Mouse (Mus musculus): Measurements from ENCODE around the gene Mgst2. TPM values are rescaled to one million over a fixed set of nuclear protein-coding genes. Genes with fewer than 3 reads are reported as not detected.

Mgst2 gene
- polyA plus RNA-seq, 1 experiment from 2014 or later, result not detected

DNA sequence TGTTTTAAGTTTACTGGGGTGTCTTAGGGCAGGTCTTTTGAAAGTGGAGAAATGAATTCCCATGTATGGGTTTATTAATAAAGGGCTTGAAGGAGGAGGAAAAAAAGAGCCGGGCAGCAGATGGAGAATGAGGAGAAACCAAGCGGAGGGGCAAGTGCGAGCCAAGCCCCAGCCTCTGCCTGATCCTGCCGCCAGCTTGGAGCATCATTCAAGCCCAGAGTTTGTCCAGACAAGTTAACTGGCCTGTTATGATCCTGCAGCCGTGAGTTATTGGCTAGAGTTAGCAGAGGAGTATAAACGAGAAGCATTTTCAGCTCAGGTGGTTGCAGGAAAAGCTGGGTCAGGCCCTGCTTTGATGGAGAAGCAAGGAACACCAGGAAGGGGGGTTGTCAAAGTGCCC lies 26.2 kb downstream of the Mgst2 start:
- no peaks in the 10 kb centered on the region for H3K4me1 ChIP-seq (ENCODE audit: control insufficient read depth, insufficient read depth, low read length)

DNA sequence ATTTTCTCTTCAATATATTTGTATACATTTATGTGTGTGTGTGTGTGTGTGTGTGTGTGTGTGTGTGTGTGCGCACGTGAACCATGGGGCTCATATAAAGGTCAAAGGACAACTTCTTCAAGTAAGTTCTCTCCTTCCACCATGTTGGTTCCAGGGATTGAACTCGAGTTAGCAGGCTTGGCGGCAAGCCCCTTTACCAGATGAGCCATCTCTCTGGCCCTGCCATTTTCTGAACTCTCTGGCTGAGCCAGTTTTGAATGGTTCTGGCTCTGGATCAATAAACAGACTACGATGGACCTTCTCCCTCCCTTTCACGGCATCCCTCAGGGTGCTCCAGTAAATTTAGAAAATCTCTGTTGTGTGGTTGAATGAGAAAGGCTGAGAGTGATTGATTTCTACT lies 26.6 kb downstream of the Mgst2 start:
- no peak overlapping the region for H3K4me2 ChIP-seq (ENCODE audit: low read length)
- no peak overlapping the region for H3K9ac ChIP-seq (ENCODE audit: low read length)
- no peaks in the 10 kb centered on the region for H3K27me3 ChIP-seq (replicated peaks; ENCODE audit: control insufficient read depth, insufficient read depth, low read length)
- WGBS, result 87% methylated on average over 6 of the region's 6 CpGs
- H3K36me3 ChIP-seq (ENCODE audit: control insufficient read depth, insufficient read depth, low read length), result peaks cover 23% of the 10 kb centered on the region
- DNase-seq (ENCODE audit: low spot score), result no peak
- H3K27ac ChIP-seq (ENCODE audit: low read depth, low read length), result no peak overlapping the region
- no peaks in the 10 kb centered on the region for H3K4me1 ChIP-seq (ENCODE audit: control insufficient read depth, insufficient read depth, low read length)
- ATAC-seq, result no peak
- no peak overlapping the region for H3K4me3 ChIP-seq (ENCODE audit: low read depth, low read length)
- H3K9me3 ChIP-seq (replicated peaks; ENCODE audit: control insufficient read depth, low read length), result no peaks in the 10 kb centered on the region

More for the DNA sequence above, 26.2 kb downstream of the Mgst2 start:
- Histone ChIP-seq H3K27me3 (replicated peaks; ENCODE audit: control insufficient read depth, insufficient read depth, low read length) (no peaks in the 10 kb centered on the region), H3K27ac (ENCODE audit: low read depth, low read length) (no peak overlapping the region), H3K36me3 (ENCODE audit: control insufficient read depth, insufficient read depth, low read length) (peaks cover 23% of the 10 kb centered on the region), H3K4me2 (ENCODE audit: low read length) (no peak overlapping the region), H3K4me3 (ENCODE audit: low read depth, low read length) (no peak overlapping the region), H3K9me3 (replicated peaks; ENCODE audit: control insufficient read depth, low read length) (no peaks in the 10 kb centered on the region), H3K9ac (ENCODE audit: low read length) (no peak overlapping the region)
- ATAC-seq (no peak), DNase-seq (ENCODE audit: low spot score) (no peak)
- WGBS, result 86% methylated on average over 6 of the region's 6 CpGs

DNA sequence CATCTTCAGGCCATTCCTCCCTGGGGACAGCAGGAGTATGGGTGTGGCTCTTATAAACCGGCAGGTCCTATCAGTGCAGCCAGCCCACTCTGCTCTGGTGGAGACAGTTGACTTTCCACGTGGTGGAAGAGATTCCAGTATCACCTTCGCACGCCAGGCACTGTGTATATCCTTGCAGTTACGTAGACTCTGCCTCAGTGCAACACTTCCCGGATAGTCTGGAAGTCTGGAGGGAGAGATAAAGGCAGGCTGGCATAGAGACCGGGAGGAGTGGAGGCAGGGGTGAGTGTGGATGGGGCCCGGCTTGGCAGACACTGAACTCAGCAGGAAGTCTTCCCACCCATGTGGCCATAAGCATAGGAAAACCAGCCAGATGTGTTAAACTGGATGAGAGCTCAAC lies 28.6 kb downstream of the Mgst2 start:
- 93% methylated on average over 8 of the region's 8 CpGs for WGBS
- no peak for DNase-seq (ENCODE audit: low spot score)
- Histone ChIP-seq H3K4me3 (ENCODE audit: low read depth, low read length) (no peak overlapping the region), H3K36me3 (ENCODE audit: control insufficient read depth, insufficient read depth, low read length) (peaks cover 23% of the 10 kb centered on the region), H3K4me2 (ENCODE audit: low read length) (no peak overlapping the region), H3K27ac (ENCODE audit: low read depth, low read length) (no peak overlapping the region), H3K4me1 (ENCODE audit: control insufficient read depth, insufficient read depth, low read length) (no peaks in the 10 kb centered on the region), H3K27me3 (replicated peaks; ENCODE audit: control insufficient read depth, insufficient read depth, low read length) (no peaks in the 10 kb centered on the region), H3K9ac (ENCODE audit: low read length) (no peak overlapping the region), H3K9me3 (replicated peaks; ENCODE audit: control insufficient read depth, low read length) (no peaks in the 10 kb centered on the region)
- no peak for ATAC-seq

DNA sequence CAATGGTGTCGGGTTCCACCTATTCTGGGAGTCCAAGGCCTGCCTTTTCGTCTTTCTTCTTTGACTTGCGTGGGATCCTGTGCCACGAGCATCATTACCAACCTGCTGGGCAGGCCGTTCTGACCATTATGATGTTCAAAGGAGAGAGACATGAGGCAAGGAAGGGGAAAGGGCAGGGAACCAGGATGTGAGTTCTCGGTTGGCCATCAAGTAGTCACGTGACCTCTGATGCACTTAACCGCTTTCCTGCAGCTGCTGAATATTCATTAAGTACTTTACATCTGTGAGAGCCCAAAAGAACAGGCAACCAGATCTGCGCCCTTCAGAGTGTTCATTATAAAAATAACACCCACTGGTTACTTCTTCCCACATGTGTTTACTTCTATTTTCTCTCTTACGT lies 33.0 kb downstream of the Mgst2 start:
- 70% methylated on average over 10 of the region's 10 CpGs for WGBS
- Histone ChIP-seq H3K27ac (ENCODE audit: low read depth, low read length) (no peak overlapping the region), H3K4me2 (ENCODE audit: low read length) (no peak overlapping the region), H3K27me3 (replicated peaks; ENCODE audit: control insufficient read depth, insufficient read depth, low read length) (no peaks in the 10 kb centered on the region), H3K9ac (ENCODE audit: low read length) (no peak overlapping the region), H3K9me3 (replicated peaks; ENCODE audit: control insufficient read depth, low read length) (no peaks in the 10 kb centered on the region), H3K4me1 (ENCODE audit: control insufficient read depth, insufficient read depth, low read length) (no peaks in the 10 kb centered on the region), H3K4me3 (ENCODE audit: low read depth, low read length) (no peak overlapping the region), H3K36me3 (ENCODE audit: control insufficient read depth, insufficient read depth, low read length) (peaks cover 22% of the 10 kb centered on the region)
- DNase-seq (ENCODE audit: low spot score) (no peak), ATAC-seq (no peak)

DNA sequence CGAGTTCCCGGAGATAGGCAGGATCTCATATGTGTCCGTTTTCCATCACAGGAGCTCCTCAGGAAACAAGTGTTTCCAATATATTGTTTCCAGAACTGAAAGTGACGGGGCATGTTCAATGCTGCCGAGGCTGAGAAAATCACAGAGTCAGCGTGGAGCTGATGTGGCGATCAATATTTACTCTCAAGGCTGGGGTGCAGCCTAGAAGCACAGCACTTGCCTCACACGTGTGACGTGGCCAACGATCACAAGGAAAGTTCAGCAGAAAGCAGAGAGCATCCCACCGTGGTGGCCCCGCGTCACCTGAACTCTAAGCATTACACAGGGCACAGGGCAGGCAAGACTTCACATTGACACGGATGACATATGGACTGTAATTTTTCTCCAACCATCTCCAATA lies 34.4 kb downstream of the Mgst2 start:
- Histone ChIP-seq H3K27ac (ENCODE audit: low read depth, low read length) (no peak overlapping the region), H3K4me1 (ENCODE audit: control insufficient read depth, insufficient read depth, low read length) (no peaks in the 10 kb centered on the region), H3K9ac (ENCODE audit: low read length) (no peak overlapping the region), H3K27me3 (replicated peaks; ENCODE audit: control insufficient read depth, insufficient read depth, low read length) (no peaks in the 10 kb centered on the region), H3K9me3 (replicated peaks; ENCODE audit: control insufficient read depth, low read length) (no peaks in the 10 kb centered on the region), H3K4me2 (ENCODE audit: low read length) (no peak overlapping the region), H3K4me3 (ENCODE audit: low read depth, low read length) (no peak overlapping the region), H3K36me3 (ENCODE audit: control insufficient read depth, insufficient read depth, low read length) (peaks cover 10% of the 10 kb centered on the region)
- DNase-seq (ENCODE audit: low spot score) (no peak), ATAC-seq (no peak)
- WGBS, result 94% methylated on average over 14 of the region's 14 CpGs

DNA sequence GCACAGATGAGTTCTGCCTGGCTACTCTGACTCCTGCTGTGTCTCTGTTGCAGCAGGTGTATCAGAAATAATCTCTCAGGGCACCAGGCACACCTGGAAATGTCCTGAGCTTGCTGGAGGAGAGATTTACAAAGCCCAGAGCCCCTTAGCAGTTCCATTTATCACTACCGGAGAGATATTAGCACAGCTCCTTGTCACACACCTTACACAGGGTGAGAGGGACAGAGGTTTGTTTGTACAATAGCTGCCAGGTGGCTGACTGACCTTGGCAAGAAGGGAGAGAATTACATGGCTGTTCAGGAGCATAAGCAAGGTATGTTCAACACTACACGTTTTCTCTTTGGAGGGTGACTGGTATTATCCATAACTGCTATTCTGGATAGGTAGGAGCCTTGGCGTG lies 35.6 kb downstream of the Mgst2 start:
- DNase-seq (ENCODE audit: low spot score), result no peak
- Histone ChIP-seq H3K4me2 (ENCODE audit: low read length) (no peak overlapping the region), H3K9ac (ENCODE audit: low read length) (no peak overlapping the region), H3K36me3 (ENCODE audit: control insufficient read depth, insufficient read depth, low read length) (no peaks in the 10 kb centered on the region), H3K27ac (ENCODE audit: low read depth, low read length) (no peak overlapping the region), H3K4me1 (ENCODE audit: control insufficient read depth, insufficient read depth, low read length) (peaks cover 7% of the 10 kb centered on the region), H3K4me3 (ENCODE audit: low read depth, low read length) (no peak overlapping the region), H3K27me3 (replicated peaks; ENCODE audit: control insufficient read depth, insufficient read depth, low read length) (no peaks in the 10 kb centered on the region), H3K9me3 (replicated peaks; ENCODE audit: control insufficient read depth, low read length) (no peaks in the 10 kb centered on the region)
- ATAC-seq, result no peak
- 98% methylated on average over 3 of the region's 3 CpGs for WGBS

DNA sequence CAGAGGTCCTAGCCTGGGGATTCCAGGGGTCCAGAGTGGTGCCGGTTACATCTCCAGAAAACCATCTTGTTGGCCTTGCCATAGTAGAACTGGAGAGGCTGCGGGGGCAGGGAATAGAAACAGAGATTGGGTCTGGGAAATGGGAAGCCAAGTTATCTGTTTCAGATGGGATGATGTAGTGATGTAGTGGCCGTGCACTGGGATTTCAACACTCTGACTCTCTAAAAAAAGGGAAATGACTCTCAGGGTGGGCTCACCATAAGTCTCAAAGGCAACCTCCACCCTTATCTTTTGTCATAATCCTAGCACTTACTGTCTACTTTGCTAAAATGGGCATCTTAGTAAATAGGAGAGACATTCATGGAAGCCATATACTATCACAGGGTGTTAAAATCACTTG lies 37.8 kb downstream of the Mgst2 start:
- H3K36me3 ChIP-seq (ENCODE audit: control insufficient read depth, insufficient read depth, low read length), result no peaks in the 10 kb centered on the region
- H3K27me3 ChIP-seq (replicated peaks; ENCODE audit: control insufficient read depth, insufficient read depth, low read length), result no peaks in the 10 kb centered on the region
- no peak overlapping the region for H3K4me3 ChIP-seq (ENCODE audit: low read depth, low read length)
- H3K9me3 ChIP-seq (replicated peaks; ENCODE audit: control insufficient read depth, low read length), result no peaks in the 10 kb centered on the region
- no peak overlapping the region for H3K4me2 ChIP-seq (ENCODE audit: low read length)
- no peak overlapping the region for H3K27ac ChIP-seq (ENCODE audit: low read depth, low read length)
- peaks cover 21% of the 10 kb centered on the region for H3K4me1 ChIP-seq (ENCODE audit: control insufficient read depth, insufficient read depth, low read length)
- DNase-seq (ENCODE audit: low spot score) (no peak), ATAC-seq (no peak)
- no peak overlapping the region for H3K9ac ChIP-seq (ENCODE audit: low read length)
- WGBS, result 93% methylated on average over 3 of the region's 3 CpGs

DNA sequence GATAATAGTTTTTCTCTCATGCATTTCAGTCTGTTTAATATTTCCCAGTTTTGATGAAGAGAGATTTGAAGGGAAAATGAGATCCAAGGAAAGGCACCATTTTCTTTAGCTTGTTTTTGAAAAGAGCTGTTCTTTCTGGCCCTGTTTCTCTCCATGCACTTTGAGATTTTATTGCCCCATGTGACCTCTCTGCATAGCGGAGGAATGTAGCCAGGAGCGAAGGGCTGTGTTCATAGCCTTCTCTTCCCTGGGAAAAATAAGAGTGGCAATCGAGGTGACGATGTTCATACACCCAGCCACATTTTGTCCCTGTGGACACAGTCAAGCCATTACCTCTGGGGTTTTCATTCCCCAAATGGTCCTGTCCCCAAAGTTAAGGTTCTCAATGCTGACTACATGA lies 40.0 kb downstream of the Mgst2 start:
- Histone ChIP-seq H3K36me3 (ENCODE audit: control insufficient read depth, insufficient read depth, low read length) (no peaks in the 10 kb centered on the region), H3K27me3 (replicated peaks; ENCODE audit: control insufficient read depth, insufficient read depth, low read length) (no peaks in the 10 kb centered on the region), H3K27ac (ENCODE audit: low read depth, low read length) (peak overlapping the region; percentile 91; the same call in 1 of the 2 replicates), H3K4me3 (ENCODE audit: low read depth, low read length) (no peak overlapping the region), H3K4me1 (ENCODE audit: control insufficient read depth, insufficient read depth, low read length) (peaks cover 21% of the 10 kb centered on the region), H3K9me3 (replicated peaks; ENCODE audit: control insufficient read depth, low read length) (no peaks in the 10 kb centered on the region), H3K4me2 (ENCODE audit: low read length) (peak overlapping the region; percentile 60), H3K9ac (ENCODE audit: low read length) (no peak overlapping the region)
- 81% methylated on average over 4 of the region's 4 CpGs for WGBS
- no peak for DNase-seq (ENCODE audit: low spot score)
- no peak for ATAC-seq

DNA sequence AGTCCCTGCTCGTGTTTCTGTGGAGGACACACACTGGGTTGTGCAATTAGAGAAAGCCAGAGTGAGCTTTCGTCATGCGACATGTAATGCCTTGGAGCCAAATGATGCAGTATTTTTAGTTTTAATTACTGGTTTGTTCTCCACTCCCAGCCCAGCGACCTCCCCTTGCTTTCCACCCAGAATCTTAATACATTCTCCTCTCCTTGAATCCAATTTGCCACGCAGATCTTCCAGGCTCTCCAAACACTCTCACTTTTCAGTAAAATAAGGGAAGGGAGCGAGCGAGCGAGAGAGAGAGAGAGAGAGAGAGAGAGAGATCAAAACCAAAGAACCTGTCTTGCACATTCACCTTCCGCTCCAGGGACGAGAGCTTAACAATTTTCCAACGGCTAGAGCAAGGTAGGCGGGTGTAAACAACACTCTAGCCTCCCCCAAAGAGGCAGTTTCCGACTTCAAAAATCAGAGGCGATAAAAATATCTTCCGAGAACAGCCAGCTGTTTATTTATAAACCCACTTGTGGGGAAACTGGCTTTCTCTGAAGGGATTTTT lies 40.6 kb downstream of the Mgst2 start:
- H3K4me3 ChIP-seq (ENCODE audit: low read depth, low read length), result peak overlapping the region; percentile 27

More for the DNA sequence above, 40.6 kb downstream of the Mgst2 start:
- H3K27me3 ChIP-seq (replicated peaks; ENCODE audit: control insufficient read depth, insufficient read depth, low read length), result no peaks in the 10 kb centered on the region
- peak overlapping the region; percentile 58 for H3K9ac ChIP-seq (ENCODE audit: low read length)
- 20% methylated on average over 15 of the region's 15 CpGs for WGBS
- no peaks in the 10 kb centered on the region for H3K36me3 ChIP-seq (ENCODE audit: control insufficient read depth, insufficient read depth, low read length)
- no peaks in the 10 kb centered on the region for H3K9me3 ChIP-seq (replicated peaks; ENCODE audit: control insufficient read depth, low read length)
- peaks cover 21% of the 10 kb centered on the region for H3K4me1 ChIP-seq (ENCODE audit: control insufficient read depth, insufficient read depth, low read length)
- no peak for ATAC-seq
- peak; percentile 64 for DNase-seq (ENCODE audit: low spot score)
- peak overlapping the region; percentile 91 for H3K27ac ChIP-seq (ENCODE audit: low read depth, low read length)
- peak overlapping the region; percentile 60 for H3K4me2 ChIP-seq (ENCODE audit: low read length)
